Mouse (Mus musculus): ENCODE data around the gene Zfp846. TPM values are rescaled to one million over a fixed set of nuclear protein-coding genes. Genes with fewer than 3 reads are reported as not detected.
"Not testable (repeated sequence)": the region's sequence is repeated elsewhere in the genome, so short reads cannot be mapped to it uniquely, and the experiment has no call there.

Gene Zfp846
- polyA plus RNA-seq, 1 experiment from 2014 or later = 18.9 TPM

DNA sequence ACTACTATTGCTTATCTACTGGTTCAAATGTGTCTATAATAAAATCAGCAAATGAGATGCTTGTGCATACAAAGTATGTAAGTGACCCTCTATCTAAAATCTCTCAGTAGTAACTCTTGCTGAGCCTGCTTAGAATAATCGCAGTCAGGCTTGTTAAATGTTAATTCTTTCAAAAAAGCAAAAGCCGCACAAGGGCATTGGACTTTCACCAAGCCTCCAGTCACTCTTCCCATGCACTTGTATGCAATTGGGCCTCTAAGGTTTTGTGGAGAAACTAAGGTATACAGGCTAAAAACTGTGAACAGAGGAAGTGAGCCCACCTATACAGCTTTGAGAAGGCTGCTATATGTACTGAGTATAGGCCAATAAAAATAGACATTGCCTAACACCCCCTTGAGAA lies 4.5 kb upstream of the Zfp846 start:
- H3K36me3 ChIP-seq = no peaks in the 10 kb centered on the region
- no peak overlapping the region for H3K9ac ChIP-seq
- ATAC-seq (ENCODE audit: insufficient number of reproducible peaks, low FRiP score, low TSS enrichment, low read depth) = no peak
- H3K27ac ChIP-seq = no peak overlapping the region
- peaks cover 18% of the 10 kb centered on the region for H3K27me3 ChIP-seq
- no peaks in the 10 kb centered on the region for H3K4me1 ChIP-seq
- no peak overlapping the region for H3K4me3 ChIP-seq
- H3K4me2 ChIP-seq = no peak overlapping the region
- WGBS = 80% methylated on average over 2 of the region's 2 CpGs
- H3K9me3 ChIP-seq = no peaks in the 10 kb centered on the region

DNA sequence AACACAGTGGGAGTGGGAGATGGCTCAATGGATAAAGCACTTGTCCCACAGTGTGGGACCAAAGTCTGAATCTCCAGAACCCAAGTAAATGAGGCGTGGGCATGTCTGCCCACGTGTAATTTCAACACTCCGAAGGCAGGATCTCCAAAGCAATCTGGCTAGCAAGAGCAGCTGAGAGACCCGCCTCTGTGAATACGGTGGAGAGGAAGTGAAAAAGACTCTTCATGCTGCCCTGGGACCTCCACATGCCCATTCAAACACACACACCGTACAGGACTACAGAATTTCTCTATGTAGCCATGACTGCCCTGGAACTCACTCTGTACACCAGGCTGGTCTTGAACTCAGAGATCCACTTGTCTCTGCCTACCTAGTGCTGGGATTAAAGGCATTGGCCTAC lies 20.2 kb downstream of the Zfp846 start:
- Histone ChIP-seq H3K36me3 (peaks cover 22% of the 10 kb centered on the region; the same call in 1 of the 2 replicates), H3K4me2 (no peak overlapping the region), H3K4me1 (no peaks in the 10 kb centered on the region), H3K9ac (no peak overlapping the region), H3K4me3 (no peak overlapping the region), H3K27me3 (no peaks in the 10 kb centered on the region), H3K9me3 (no peaks in the 10 kb centered on the region), H3K27ac (no peak overlapping the region)
- WGBS = 78% methylated on average over 6 of the region's 6 CpGs
- no peak for ATAC-seq (ENCODE audit: insufficient number of reproducible peaks, low FRiP score, low TSS enrichment, low read depth)

DNA sequence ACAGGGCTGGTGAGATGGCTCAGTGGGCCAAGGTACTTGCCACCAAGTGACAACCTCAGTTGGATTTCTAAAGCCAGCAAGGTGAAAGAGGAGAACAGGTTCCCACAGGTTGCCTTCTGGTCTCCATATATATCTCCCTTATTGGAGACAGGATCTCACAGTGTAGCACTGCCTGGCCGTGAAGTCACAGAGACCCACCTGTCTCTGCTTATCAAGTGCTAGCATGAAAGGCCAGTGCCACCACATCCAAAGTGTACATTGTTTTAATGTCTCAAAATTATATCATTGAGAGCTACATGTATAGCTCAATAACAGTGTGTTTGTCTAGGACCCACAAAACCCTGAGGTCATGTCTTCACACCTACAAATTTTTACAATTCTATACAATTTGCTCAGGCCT lies 25.2 kb downstream of the Zfp846 start:
- Histone ChIP-seq H3K4me1 (peaks cover 4% of the 10 kb centered on the region; the same call in 1 of the 2 replicates), H3K9ac (no peak overlapping the region), H3K27ac (no peak overlapping the region), H3K4me2 (no peak overlapping the region), H3K4me3 (peak overlapping the region; percentile 78; the same call in 1 of the 2 replicates), H3K36me3 (peaks cover 17% of the 10 kb centered on the region; the same call in 1 of the 2 replicates), H3K27me3 (no peaks in the 10 kb centered on the region), H3K9me3 (no peaks in the 10 kb centered on the region)
- 91% methylated on average over 1 of the region's 1 CpGs for WGBS
- ATAC-seq (ENCODE audit: insufficient number of reproducible peaks, low FRiP score, low TSS enrichment, low read depth) = no peak

DNA sequence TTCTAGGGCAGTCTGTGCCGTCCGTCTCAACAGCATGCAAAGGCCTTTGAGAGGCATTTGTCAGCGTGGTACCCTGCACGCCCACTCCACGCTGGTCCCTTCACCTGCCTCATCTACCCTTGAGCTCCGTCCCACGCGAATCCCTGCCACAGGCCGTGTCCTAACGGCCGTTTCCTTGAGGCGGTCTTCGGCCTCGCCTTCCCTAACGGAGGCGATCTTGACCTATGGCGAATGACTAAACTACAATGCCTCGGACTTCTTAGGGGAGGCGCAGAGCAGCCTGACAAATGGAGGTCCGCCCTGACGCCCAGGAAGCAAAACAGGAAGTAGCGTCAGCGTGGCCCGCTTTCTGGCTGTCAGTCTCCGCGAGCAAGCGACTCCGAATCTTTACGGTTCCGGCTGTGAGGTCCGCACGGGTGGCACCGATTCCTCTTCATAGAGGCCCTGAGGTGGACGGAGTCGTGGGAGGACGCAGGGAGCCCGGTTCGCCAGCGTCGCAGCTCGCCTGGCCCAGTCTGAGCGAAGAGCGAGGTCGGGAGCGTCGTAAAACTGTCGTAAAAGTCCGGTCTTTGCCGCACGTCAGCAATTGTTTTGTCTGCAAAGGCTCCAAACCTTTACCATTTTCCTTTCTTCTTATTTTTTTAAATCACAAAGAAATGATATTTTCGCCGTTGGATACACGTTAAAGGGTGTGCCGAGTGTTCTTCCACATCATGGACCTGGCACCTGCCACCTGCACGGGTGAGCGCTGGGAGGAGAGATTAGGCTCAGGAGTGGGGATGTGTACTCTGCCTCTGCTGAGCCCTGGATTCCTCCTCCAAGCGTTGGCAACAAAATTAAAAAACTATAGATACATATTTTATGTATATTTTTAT lies 26.2 kb downstream of the Zfp846 start:
- peaks cover 4% of the 10 kb centered on the region; the same call in 1 of the 2 replicates for H3K4me1 ChIP-seq
- H3K27ac ChIP-seq = peak overlapping the region; percentile 99
- peak overlapping the region; percentile 78 for H3K4me3 ChIP-seq
- no peaks in the 10 kb centered on the region for H3K9me3 ChIP-seq
- H3K4me2 ChIP-seq = peak overlapping the region; percentile 68
- peaks cover 9% of the 10 kb centered on the region; the same call in 1 of the 2 replicates for H3K36me3 ChIP-seq
- ATAC-seq (ENCODE audit: insufficient number of reproducible peaks, low FRiP score, low TSS enrichment, low read depth) = peak; percentile 85; the same call in 1 of the 2 replicates
- under 1% methylated on average over 57 of the region's 57 CpGs for whole genome bisulfite sequencing
- peak overlapping the region; percentile 81 for H3K9ac ChIP-seq
- no peaks in the 10 kb centered on the region for H3K27me3 ChIP-seq

DNA sequence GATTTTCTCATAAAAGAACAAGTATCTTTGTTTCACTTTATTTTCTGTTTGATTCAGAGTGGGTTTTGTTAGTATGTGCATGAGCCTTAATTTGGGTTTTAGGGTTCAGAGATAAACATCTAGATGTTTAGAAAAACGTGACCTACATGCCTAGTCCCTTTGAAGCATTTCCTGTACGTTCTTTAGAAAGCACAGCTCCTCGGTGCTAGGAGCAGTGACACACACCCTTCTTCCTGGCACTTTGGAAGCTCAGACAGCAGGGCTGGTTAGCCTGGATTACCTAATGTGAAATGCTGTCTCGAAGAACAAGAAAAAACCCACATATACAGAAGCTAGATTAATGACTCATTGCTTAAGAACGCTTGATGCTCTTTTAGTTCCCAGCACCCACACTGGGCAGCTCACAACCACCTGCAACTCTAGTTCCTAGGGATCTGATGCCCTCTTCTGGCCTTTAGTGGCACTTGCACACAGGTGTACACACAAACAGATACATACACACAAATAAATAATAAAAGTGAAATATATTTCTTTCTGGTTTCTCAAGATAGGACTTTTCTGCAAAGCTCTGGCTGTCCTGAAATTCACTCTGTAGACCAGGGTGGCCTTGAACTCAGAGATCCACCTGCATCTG lies 28.9 kb downstream of the Zfp846 start:
- WGBS = 88% methylated on average over 5 of the region's 5 CpGs
- Histone ChIP-seq H3K4me1 (peaks cover 4% of the 10 kb centered on the region; the same call in 1 of the 2 replicates), H3K27me3 (no peaks in the 10 kb centered on the region), H3K9me3 (no peaks in the 10 kb centered on the region), H3K9ac (no peak overlapping the region), H3K4me2 (no peak overlapping the region), H3K36me3 (peaks cover 9% of the 10 kb centered on the region; the same call in 1 of the 2 replicates), H3K27ac (no peak overlapping the region), H3K4me3 (no peak overlapping the region)
- ATAC-seq (ENCODE audit: insufficient number of reproducible peaks, low FRiP score, low TSS enrichment, low read depth) = no peak

DNA sequence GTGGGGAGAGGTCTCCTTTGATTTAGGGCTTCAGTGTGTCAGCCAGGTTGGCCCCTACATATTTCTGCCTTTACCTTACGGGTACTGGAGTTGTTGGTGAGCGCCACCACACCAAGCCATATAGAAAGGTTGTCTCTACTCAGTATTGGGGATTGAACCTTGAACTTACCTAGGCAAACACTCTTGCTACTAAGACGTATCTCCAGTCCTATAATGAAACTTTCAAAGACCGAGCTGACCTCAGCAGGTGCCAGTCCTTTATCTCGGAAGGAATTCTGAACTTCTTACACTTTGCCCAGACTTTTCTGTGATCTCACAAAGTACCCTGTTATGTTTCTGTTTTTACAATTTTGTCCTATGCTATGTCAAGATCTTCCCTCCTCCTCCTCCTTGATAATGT lies 30.9 kb downstream of the Zfp846 start:
- Histone ChIP-seq H3K27ac (no peak overlapping the region), H3K4me3 (no peak overlapping the region), H3K9ac (no peak overlapping the region), H3K9me3 (no peaks in the 10 kb centered on the region), H3K27me3 (no peaks in the 10 kb centered on the region), H3K4me1 (no peaks in the 10 kb centered on the region), H3K36me3 (peaks cover 9% of the 10 kb centered on the region; the same call in 1 of the 2 replicates), H3K4me2 (no peak overlapping the region)
- WGBS = 83% methylated on average over 5 of the region's 5 CpGs
- ATAC-seq (ENCODE audit: insufficient number of reproducible peaks, low FRiP score, low TSS enrichment, low read depth) = no peak

DNA sequence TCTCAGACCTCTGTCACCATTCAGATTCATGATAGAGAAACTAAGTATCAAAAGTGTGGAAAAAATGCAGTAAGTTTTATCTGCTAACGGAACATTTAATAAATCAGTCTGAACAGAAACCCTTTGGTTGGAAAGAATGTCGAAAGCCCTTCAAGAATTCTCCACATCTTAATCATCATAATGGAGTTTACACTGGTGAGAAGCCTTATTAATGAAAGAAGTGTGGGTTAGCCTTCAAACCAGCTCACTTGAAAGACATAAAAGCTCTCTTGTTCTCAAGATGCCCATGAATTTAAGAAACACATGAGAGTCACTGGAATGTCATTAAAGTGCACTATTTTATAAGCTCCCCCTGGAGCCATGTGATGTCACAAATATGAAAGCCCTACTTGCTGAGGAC lies 35.6 kb downstream of the Zfp846 start:
- no peak for ATAC-seq (ENCODE audit: insufficient number of reproducible peaks, low FRiP score, low TSS enrichment, low read depth)
- no peaks in the 10 kb centered on the region for H3K4me1 ChIP-seq
- no peak overlapping the region for H3K27ac ChIP-seq
- H3K36me3 ChIP-seq = no peaks in the 10 kb centered on the region
- H3K27me3 ChIP-seq = no peaks in the 10 kb centered on the region
- H3K4me2 ChIP-seq = no peak overlapping the region
- no peaks in the 10 kb centered on the region for H3K9me3 ChIP-seq
- H3K9ac ChIP-seq = no peak overlapping the region
- H3K4me3 ChIP-seq = no peak overlapping the region
- 52% methylated on average over 2 of the region's 2 CpGs for WGBS

DNA sequence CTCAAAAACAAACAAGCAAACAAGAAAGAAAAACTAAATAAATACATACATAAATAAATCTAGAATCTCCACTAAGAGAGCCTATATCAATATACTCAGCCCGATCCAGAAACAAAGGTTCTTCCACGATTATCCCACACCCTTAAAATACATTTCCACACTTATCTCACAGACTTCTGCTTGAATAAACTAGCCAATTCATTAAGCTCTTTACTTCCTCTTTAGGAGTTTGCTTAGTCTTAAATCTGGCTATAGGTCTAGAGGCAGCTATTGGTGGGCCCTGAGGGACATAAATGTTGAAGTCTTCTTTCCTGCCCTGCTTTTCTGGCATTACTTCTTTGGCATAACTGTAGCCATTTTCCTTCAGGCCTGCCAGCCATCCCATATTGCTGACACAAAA lies 50.2 kb downstream of the Zfp846 start:
- no peak for ATAC-seq (ENCODE audit: insufficient number of reproducible peaks, low FRiP score, low TSS enrichment, low read depth)
- WGBS = 98% methylated on average over 2 of the region's 2 CpGs

DNA sequence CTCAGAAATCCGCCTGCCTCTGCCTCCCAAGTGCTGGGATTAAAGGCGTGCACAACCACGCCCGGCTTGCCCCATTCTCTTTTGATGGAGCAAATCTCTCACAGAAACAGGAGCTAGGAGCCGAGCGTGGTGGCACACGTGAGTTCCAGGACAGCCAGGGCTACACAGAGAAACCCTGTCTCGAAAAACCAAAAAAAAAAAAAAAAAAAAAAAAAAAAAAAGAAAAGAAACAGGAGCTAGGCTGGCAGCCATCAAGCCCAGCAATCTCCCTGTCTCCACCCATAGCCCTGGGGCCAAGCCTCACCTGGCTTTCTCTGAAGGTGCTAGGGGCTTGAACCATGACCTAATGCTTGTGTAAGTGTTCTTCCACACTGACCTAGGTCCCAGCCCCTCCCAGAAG lies 54.6 kb downstream of the Zfp846 start:
- H3K4me2 ChIP-seq; H3K9me3 ChIP-seq; H3K27ac ChIP-seq; H3K4me1 ChIP-seq; ATAC-seq (ENCODE audit: insufficient number of reproducible peaks, low FRiP score, low TSS enrichment, low read depth); H3K4me3 ChIP-seq; H3K27me3 ChIP-seq; H3K9ac ChIP-seq: not testable (repeated sequence)
- WGBS = 91% methylated on average over 8 of the region's 8 CpGs
- peaks cover 31% of the 10 kb centered on the region for H3K36me3 ChIP-seq

More for the DNA sequence above, 50.2 kb downstream of the Zfp846 start:
- Histone ChIP-seq H3K27me3 (no peaks in the 10 kb centered on the region), H3K4me2 (no peak overlapping the region), H3K9me3 (no peaks in the 10 kb centered on the region), H3K36me3 (peaks cover 12% of the 10 kb centered on the region), H3K4me1 (no peaks in the 10 kb centered on the region), H3K9ac (no peak overlapping the region), H3K27ac (no peak overlapping the region), H3K4me3 (no peak overlapping the region)

DNA sequence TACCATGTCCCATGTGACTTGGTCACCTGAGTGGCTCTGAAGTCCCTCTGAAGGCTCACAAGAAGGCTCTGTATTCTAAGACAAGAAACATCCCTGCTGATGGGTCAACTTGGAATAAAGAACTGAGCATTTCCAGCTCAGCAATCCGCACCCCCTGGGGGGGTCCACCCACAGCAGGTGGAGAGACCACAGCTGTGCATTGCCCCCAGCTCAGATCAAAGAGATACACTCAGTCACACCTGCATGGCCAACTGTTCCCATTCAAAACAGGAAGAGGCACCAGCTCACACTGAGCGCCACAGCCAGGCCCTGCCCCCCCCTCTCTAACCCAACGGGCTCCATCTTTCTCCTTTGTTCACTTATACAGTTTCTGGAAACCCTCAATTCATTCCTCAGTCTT lies 55.2 kb downstream of the Zfp846 start:
- H3K4me2 ChIP-seq = no peak overlapping the region
- H3K9me3 ChIP-seq = no peaks in the 10 kb centered on the region
- H3K9ac ChIP-seq = no peak overlapping the region
- H3K36me3 ChIP-seq = peaks cover 29% of the 10 kb centered on the region
- peaks cover 6% of the 10 kb centered on the region; the same call in 1 of the 2 replicates for H3K4me1 ChIP-seq
- ATAC-seq (ENCODE audit: insufficient number of reproducible peaks, low FRiP score, low TSS enrichment, low read depth) = no peak
- H3K4me3 ChIP-seq = no peak overlapping the region
- H3K27ac ChIP-seq = no peak overlapping the region
- 59% methylated on average over 3 of the region's 3 CpGs for WGBS
- no peaks in the 10 kb centered on the region for H3K27me3 ChIP-seq

DNA sequence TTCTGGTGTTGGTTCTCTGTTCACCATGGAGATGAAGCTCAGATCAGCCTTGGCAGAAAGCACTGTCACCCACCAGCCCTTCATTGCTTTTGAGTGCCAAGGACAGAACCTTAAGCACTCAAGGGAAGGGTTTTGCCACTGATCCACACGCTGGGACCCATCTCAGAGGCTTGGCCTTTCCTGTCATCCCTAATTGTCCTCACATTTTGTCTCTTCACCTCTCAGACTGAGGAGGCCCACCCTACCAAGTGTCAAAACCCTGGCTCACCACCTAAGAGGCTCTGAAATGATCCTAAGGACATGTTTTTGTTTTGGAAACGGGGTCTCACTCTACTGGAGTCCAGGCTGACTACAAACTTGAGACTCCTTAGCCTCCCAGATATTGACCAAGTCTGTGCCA lies 55.7 kb downstream of the Zfp846 start:
- ATAC-seq (ENCODE audit: insufficient number of reproducible peaks, low FRiP score, low TSS enrichment, low read depth) = no peak
- Histone ChIP-seq H3K9ac (no peak overlapping the region), H3K27me3 (no peaks in the 10 kb centered on the region), H3K36me3 (peaks cover 29% of the 10 kb centered on the region), H3K9me3 (no peaks in the 10 kb centered on the region), H3K4me1 (peaks cover 11% of the 10 kb centered on the region; the same call in 1 of the 2 replicates), H3K4me2 (no peak overlapping the region), H3K27ac (no peak overlapping the region), H3K4me3 (no peak overlapping the region)
- 84% methylated on average over 2 of the region's 2 CpGs for WGBS

DNA sequence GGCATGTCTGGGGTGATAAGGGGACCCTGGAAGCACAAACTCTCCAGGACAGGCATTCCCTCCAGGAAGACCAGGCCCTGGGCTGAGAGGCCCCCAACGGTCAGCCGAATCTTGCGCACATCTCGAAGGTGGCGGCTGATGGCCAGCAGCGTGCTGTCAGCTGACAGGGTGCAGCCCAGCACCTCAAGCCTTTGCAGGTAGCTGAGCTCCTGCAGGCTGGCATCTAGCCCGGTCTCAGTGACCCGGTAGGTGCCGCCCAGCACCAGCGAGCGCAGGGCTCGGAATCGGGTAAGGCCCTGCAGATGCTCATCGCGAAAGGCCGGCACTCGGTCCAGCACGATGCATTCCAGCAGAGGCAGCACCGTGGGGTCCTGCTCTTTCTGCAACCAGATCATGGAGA lies 57.5 kb downstream of the Zfp846 start:
- H3K27me3 ChIP-seq = no peaks in the 10 kb centered on the region
- no peak overlapping the region for H3K27ac ChIP-seq
- no peak overlapping the region for H3K9ac ChIP-seq
- peaks cover 29% of the 10 kb centered on the region for H3K36me3 ChIP-seq
- no peaks in the 10 kb centered on the region for H3K9me3 ChIP-seq
- H3K4me1 ChIP-seq = peaks cover 18% of the 10 kb centered on the region
- no peak overlapping the region for H3K4me3 ChIP-seq
- no peak overlapping the region for H3K4me2 ChIP-seq
- 94% methylated on average over 19 of the region's 19 CpGs for WGBS
- ATAC-seq (ENCODE audit: insufficient number of reproducible peaks, low FRiP score, low TSS enrichment, low read depth) = no peak

All from limb, embryonic 15.5 days (tissue).